Mouse (Mus musculus): Measurements from ENCODE around the gene Hsp90ab1.

The Hsp90ab1 gene

DNA sequence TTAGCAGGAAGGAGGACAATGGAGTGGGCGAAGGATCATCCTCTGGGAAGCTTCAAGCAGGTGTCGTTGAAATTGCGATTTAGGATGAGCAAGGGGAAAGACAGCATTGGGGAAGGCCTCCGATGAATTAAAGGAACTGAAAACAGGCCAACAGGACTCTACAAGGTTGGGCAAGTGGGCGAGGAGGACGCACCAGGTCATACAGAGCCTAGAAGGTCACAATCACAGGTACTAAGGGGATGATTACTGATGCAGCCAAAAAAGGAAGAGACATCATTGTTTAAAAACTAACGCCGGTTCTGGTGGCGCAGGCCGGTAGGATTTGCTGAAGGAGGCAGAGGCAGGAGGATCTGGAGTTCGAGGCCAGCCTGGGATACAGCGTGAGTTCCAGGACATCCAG lies 9.9 kb downstream of the Hsp90ab1 start:
- Histone ChIP-seq H3K27me3 (ENCODE audit: insufficient read depth, low read length) (no peaks in the 10 kb centered on the region), H3K4me3 (replicated peaks; ENCODE audit: low read length) (peak overlapping the region; percentile 98; the same call in 1 of the 2 replicates), H3K36me3 (ENCODE audit: insufficient read depth, low read length) (peaks cover 58% of the 10 kb centered on the region), H3K4me1 (replicated peaks; ENCODE audit: low read depth, low read length) (peaks cover 64% of the 10 kb centered on the region), H3K9me3 (ENCODE audit: low read length) (peaks cover 7% of the 10 kb centered on the region; the same call in 1 of the 2 replicates)
- TF ChIP-seq CTCF (conservative IDR thresholded peaks at IDR 0.05; ENCODE audit: low read length) (no peak), NANOG (IDR thresholded peaks at IDR 0.05; ENCODE audit: borderline replicate concordance, low read length) (no peak), POU5F1 (IDR thresholded peaks at IDR 0.05; ENCODE audit: borderline replicate concordance, low read length) (no peak)

GRCm38 (mm10) chr17:45559732-45560525 lies 13.1 kb downstream of the Hsp90ab1 start:
- no peak overlapping the region for H3K4me3 ChIP-seq (replicated peaks; ENCODE audit: low read length)
- peaks cover 63% of the 10 kb centered on the region for H3K4me1 ChIP-seq (replicated peaks; ENCODE audit: low read depth, low read length)
- peaks cover 25% of the 10 kb centered on the region for H3K36me3 ChIP-seq (ENCODE audit: insufficient read depth, low read length)
- peaks cover 18% of the 10 kb centered on the region for H3K27me3 ChIP-seq (ENCODE audit: insufficient read depth, low read length)
- no peak for TF ChIP-seq CTCF (conservative IDR thresholded peaks at IDR 0.05; ENCODE audit: low read length)
- no peak for TF ChIP-seq NANOG (IDR thresholded peaks at IDR 0.05; ENCODE audit: borderline replicate concordance, low read length)
- TF ChIP-seq POU5F1 (IDR thresholded peaks at IDR 0.05; ENCODE audit: borderline replicate concordance, low read length): no peak
- H3K9me3 ChIP-seq (ENCODE audit: low read length): no peaks in the 10 kb centered on the region

DNA sequence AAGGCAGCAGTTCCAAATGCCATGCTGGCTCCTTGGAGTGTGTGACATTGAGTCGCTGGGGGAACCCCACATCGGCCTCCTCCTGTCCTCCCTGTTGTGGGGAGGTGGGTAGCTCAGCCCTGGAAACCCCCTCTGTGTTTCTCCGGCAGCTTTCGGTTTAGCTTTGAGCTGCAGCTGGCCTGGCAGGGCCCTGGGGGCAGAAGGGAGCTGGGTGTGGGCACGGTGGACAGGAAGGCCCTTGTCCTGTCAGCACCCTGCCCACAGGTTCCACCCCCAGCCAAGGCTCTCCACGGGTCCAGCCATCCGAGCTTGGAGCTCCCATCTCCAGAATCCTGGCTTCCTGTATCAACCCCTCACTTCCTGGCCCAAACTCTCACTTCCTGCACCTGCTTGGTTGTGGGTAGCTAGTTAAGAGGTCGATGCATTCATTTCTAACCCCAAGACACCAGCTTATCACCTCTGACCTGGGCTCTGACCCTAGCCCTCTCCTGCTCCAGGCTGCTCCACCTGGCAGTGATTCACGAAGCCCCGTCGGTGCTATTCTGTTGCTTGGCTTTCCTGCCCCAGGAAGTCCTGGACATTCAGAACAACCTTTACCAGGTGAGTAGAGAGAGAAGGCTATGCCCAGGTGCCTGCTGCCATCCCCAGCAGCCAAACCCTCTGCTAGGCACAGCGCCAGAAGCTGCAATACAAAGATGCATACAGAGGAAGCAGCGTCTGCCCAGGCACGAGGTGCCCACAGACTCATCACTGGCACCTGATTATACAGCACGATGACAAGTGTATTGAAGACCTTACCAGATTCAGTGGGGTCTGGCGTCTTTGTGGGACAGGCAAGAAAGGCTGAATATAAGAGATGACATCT lies 14.8 kb downstream of the Hsp90ab1 start:
- no peak overlapping the region for H3K4me3 ChIP-seq (replicated peaks; ENCODE audit: low read length)
- peaks cover 23% of the 10 kb centered on the region for H3K36me3 ChIP-seq (ENCODE audit: insufficient read depth, low read length)
- TF ChIP-seq CTCF (conservative IDR thresholded peaks at IDR 0.05; ENCODE audit: low read length) (no peak), POU5F1 (IDR thresholded peaks at IDR 0.05; ENCODE audit: borderline replicate concordance, low read length) (no peak), NANOG (IDR thresholded peaks at IDR 0.05; ENCODE audit: borderline replicate concordance, low read length) (no peak)
- H3K4me1 ChIP-seq (replicated peaks; ENCODE audit: low read depth, low read length): peaks cover 58% of the 10 kb centered on the region
- H3K9me3 ChIP-seq (ENCODE audit: low read length): no peaks in the 10 kb centered on the region
- peaks cover 22% of the 10 kb centered on the region for H3K27me3 ChIP-seq (ENCODE audit: insufficient read depth, low read length)

GRCm38 (mm10) chr17:45557246-45557824 lies 15.7 kb downstream of the Hsp90ab1 start:
- H3K4me1 ChIP-seq (replicated peaks; ENCODE audit: low read depth, low read length): peaks cover 51% of the 10 kb centered on the region
- TF ChIP-seq POU5F1 (IDR thresholded peaks at IDR 0.05; ENCODE audit: borderline replicate concordance, low read length): no peak
- no peak for TF ChIP-seq NANOG (IDR thresholded peaks at IDR 0.05; ENCODE audit: borderline replicate concordance, low read length)
- no peak for TF ChIP-seq CTCF (conservative IDR thresholded peaks at IDR 0.05; ENCODE audit: low read length)
- no peak overlapping the region for H3K4me3 ChIP-seq (replicated peaks; ENCODE audit: low read length)
- peaks cover 23% of the 10 kb centered on the region for H3K36me3 ChIP-seq (ENCODE audit: insufficient read depth, low read length)
- no peaks in the 10 kb centered on the region for H3K9me3 ChIP-seq (ENCODE audit: low read length)
- peaks cover 26% of the 10 kb centered on the region for H3K27me3 ChIP-seq (ENCODE audit: insufficient read depth, low read length)

DNA sequence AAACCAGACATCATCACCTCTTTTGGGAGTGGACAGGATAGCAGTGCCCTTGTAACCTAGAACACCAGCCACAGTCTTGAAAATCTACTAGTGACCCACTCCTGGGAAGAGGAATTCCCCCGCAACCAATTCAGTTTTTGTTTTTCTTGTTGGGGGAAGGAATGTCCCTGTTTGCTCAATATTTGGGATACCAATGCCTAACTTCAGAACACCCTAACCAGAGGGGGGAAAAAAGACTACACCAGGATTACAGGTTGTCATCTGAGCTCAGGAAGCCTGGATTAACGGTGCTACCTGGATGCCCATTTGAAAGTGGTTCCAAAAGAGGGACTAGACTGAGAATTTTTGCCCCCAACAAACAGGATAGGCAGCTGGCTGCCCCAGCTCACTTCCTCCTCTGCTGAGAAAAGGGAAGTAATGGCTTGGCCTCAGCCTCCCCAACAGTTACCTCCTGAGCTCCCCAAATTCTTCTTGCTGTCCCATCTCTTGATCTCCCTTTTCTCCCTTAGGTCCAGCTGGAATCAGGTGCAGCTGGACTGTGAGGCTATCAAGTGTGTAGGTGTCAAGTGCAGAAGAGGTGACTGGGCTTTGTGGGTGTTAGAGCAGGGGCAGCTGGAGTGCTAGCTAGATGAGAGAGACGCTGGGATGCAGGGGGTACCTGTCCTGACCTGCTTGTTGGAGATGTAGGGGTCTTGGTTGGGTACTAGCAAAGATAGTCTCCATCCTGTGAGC lies 16.4 kb downstream of the Hsp90ab1 start:
- H3K27me3 ChIP-seq (ENCODE audit: insufficient read depth, low read length): peaks cover 26% of the 10 kb centered on the region
- peaks cover 55% of the 10 kb centered on the region for H3K4me1 ChIP-seq (replicated peaks; ENCODE audit: low read depth, low read length)
- H3K9me3 ChIP-seq (ENCODE audit: low read length): no peaks in the 10 kb centered on the region
- no peak for TF ChIP-seq NANOG (IDR thresholded peaks at IDR 0.05; ENCODE audit: borderline replicate concordance, low read length)
- TF ChIP-seq CTCF (conservative IDR thresholded peaks at IDR 0.05; ENCODE audit: low read length): no peak
- no peak for TF ChIP-seq POU5F1 (IDR thresholded peaks at IDR 0.05; ENCODE audit: borderline replicate concordance, low read length)
- H3K4me3 ChIP-seq (replicated peaks; ENCODE audit: low read length): peak overlapping the region; percentile 92
- H3K36me3 ChIP-seq (ENCODE audit: insufficient read depth, low read length): peaks cover 20% of the 10 kb centered on the region

DNA sequence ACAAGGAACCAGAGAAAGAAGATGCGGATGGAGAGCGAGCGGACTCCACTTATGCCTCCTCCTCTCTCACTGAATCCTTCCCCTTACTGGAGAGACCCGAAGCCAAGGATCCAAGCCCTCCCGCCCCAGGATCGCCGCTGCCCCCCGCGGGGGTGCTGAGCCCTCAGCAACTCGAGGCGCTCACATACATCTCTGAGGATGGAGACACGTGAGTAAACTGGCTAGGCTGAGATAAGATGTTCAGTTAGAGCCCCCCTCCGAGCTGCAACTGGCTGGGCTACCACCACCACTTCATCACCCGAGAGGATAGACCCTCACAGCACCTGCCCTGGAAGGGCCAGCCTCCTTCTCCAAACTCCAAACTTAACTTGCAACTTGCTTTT lies 17.0 kb downstream of the Hsp90ab1 start:
- peaks cover 61% of the 10 kb centered on the region for H3K4me1 ChIP-seq (replicated peaks; ENCODE audit: low read depth, low read length)
- H3K27me3 ChIP-seq (ENCODE audit: insufficient read depth, low read length): peaks cover 26% of the 10 kb centered on the region
- H3K36me3 ChIP-seq (ENCODE audit: insufficient read depth, low read length): peaks cover 20% of the 10 kb centered on the region
- no peaks in the 10 kb centered on the region for H3K9me3 ChIP-seq (ENCODE audit: low read length)
- peak overlapping the region; percentile 92 for H3K4me3 ChIP-seq (replicated peaks; ENCODE audit: low read length)
- TF ChIP-seq NANOG (IDR thresholded peaks at IDR 0.05; ENCODE audit: borderline replicate concordance, low read length) (no peak), POU5F1 (IDR thresholded peaks at IDR 0.05; ENCODE audit: borderline replicate concordance, low read length) (no peak), CTCF (conservative IDR thresholded peaks at IDR 0.05; ENCODE audit: low read length) (no peak)

DNA sequence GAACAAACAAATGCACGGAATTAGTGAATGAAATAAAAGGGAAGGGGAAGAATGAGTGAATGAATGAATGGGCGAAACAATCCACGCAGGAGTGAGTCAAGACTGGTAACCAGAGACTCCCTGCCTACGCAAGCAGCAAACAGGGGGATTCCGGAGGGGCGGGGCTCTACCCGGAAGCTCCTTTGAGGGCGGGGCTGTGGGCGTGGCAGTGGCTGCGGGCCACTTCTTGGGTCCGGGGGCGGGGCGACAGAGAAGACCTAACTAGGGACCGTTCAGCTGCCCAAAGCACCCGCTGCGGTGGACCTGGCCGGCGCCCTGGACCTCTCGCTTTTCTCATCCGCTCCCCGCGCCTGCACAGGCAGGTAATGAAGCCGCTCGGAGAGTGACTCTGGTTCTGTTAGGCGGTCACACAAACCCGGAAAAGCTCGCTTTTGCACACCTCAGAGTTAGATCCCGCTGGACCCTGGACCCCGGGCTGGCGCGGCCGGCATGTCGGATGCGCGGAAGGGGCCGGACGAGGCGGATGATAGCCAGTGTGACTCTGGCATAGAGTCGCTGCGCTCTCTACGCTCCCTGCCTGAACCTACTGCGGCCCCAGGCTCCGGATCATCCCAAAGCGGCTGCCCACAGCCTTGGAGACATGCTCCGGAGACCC lies 17.5 kb downstream of the Hsp90ab1 start, which contains the start of gene Nfkbie:
Gene Nfkbie (plus strand): TSS at position 252 of the 655 bp plus-strand sequence.
- H3K27me3 ChIP-seq (ENCODE audit: insufficient read depth, low read length): peaks cover 26% of the 10 kb centered on the region
- no peaks in the 10 kb centered on the region for H3K9me3 ChIP-seq (ENCODE audit: low read length)
- TF ChIP-seq POU5F1 (IDR thresholded peaks at IDR 0.05; ENCODE audit: borderline replicate concordance, low read length) (no peak), CTCF (conservative IDR thresholded peaks at IDR 0.05; ENCODE audit: low read length) (no peak), NANOG (IDR thresholded peaks at IDR 0.05; ENCODE audit: borderline replicate concordance, low read length) (no peak)
- peaks cover 18% of the 10 kb centered on the region for H3K36me3 ChIP-seq (ENCODE audit: insufficient read depth, low read length)
- H3K4me3 ChIP-seq (replicated peaks; ENCODE audit: low read length): peak within 1 kb of the TSS; percentile 92
- peaks cover 66% of the 10 kb centered on the region for H3K4me1 ChIP-seq (replicated peaks; ENCODE audit: low read depth, low read length)
